Mouse (Mus musculus) embryonic fibroblast, embryonic 13.5 days (primary cell): ENCODE results near the gene Lsamp.

Experiments used
- CTCF ChIP-seq: IDR thresholded peaks from 2 replicates; pipeline ENCODE4 v1.5.1; 2011; ENCODE audit warnings: mild to moderate bottlenecking, control low read depth, low read length, moderate library complexity, borderline replicate concordance; ENCODE audit not compliant: insufficient read depth
- POLR2A ChIP-seq: IDR thresholded peaks from 2 replicates; pipeline ENCODE4 v1.6.1; 2011; ENCODE audit warnings: low read depth, mild to moderate bottlenecking, control low read depth, low read length, moderate library complexity

DNA sequence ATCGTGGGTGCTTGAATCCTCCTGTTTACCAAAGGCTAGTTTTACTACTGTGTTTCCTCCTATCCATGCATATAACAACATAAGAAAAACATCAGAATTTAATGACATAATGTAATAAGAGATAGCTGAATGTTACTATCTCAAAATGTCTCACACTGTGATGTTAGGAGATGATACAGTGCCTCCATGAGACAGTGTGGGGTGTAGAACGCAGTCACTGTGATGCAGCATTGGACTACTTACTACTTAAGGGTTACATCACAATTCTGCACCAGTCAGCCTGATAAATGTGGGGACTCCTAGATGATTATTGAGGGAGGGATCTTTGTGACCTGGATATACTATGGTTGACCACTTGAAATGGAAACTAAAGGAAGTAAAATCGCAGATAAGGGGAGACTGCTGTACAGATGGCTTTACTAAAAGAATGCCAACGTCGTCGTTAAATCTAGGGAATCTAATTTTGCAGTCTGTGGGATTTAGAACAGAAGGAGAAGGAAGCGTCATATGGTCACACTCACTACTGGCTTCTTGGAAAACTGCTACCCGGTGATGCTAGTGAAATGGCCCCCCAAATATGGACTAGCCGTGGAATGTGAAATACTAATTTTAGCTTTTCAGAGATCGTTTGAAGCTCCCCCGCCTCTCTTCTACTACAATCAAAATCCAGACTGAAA lies 1762.2 kb downstream of the Lsamp start:
- TF ChIP-seq CTCF (no peak), POLR2A (no peak)
